Comparison of ENCODE assay signal across 8 mouse cellular contexts in the genomic region with DNA sequence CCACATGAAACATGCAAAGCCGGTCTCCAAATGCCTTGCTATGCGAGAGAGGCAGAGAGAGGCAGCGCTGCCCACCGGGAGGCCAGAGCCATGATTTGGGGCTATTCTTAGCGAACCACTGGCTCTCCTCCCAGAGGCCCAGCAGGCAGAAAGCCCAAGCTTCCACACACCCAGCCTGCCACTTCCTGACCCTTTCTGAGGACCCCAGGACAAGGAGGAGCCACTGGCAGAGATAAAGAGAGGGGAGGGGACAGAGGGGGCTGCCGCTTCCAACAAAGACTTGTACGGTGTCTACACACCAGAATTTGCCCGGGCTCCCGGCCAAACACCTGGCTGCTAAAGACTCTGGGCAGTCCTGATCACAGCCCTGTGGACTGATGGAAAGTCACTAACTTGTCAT. TPM values are rescaled to one million over a fixed set of nuclear protein-coding genes. Genes with fewer than 3 reads are reported as not detected.
DNase-seq lines count a peak whose midpoint lies in the region; ATAC-seq and TF ChIP-seq lines count a peak whose summit lies in the region.

No protein-coding gene starts in this region.

- no peaks in the 10 kb centered on the region for H3K36me3 ChIP-seq in embryonic facial prominence, embryonic 11.5 days (replicated peaks; ENCODE audit: control insufficient read depth, insufficient read depth, low read depth, low read length)
- H3K36me3 ChIP-seq in limb, embryonic 14.5 days (ENCODE audit: control insufficient read depth, insufficient read depth, low read length), result no peaks in the 10 kb centered on the region
- H3K36me3 ChIP-seq in neural tube, embryonic 14.5 days (ENCODE audit: control insufficient read depth, insufficient read depth, low read length), result no peaks in the 10 kb centered on the region

- H3K4me2 ChIP-seq in embryonic facial prominence, embryonic 11.5 days (ENCODE audit: low read depth, low read length), result peak overlapping the region; percentile 19; the same call in 1 of the 2 replicates
- peak overlapping the region; percentile 10; the same call in 1 of the 2 replicates for H3K4me2 ChIP-seq in limb, embryonic 14.5 days (replicated peaks; ENCODE audit: low read depth, low read length, severe bottlenecking)
- peak overlapping the region; percentile 69 for H3K4me2 ChIP-seq in neural tube, embryonic 14.5 days (ENCODE audit: low read depth, low read length)

- H3K4me1 ChIP-seq in embryonic facial prominence, embryonic 11.5 days (ENCODE audit: control insufficient read depth, insufficient read depth, low read length), result peaks cover 4% of the 10 kb centered on the region; the same call in 1 of the 2 replicates
- H3K4me1 ChIP-seq in limb, embryonic 14.5 days (ENCODE audit: control insufficient read depth, insufficient read depth, low read length), result peaks cover 36% of the 10 kb centered on the region
- H3K4me1 ChIP-seq in neural tube, embryonic 14.5 days (ENCODE audit: control insufficient read depth, insufficient read depth, low read length), result peaks cover 14% of the 10 kb centered on the region

- H3K9ac ChIP-seq in embryonic facial prominence, embryonic 11.5 days (replicated peaks; ENCODE audit: low read length), result peak overlapping the region; percentile 2; the same call in 1 of the 2 replicates
- H3K9ac ChIP-seq in limb, embryonic 14.5 days (ENCODE audit: low read depth, low read length, severe bottlenecking), result peak overlapping the region; percentile 28
- H3K9ac ChIP-seq in neural tube, embryonic 14.5 days (replicated peaks; ENCODE audit: low read depth, low read length), result no peak overlapping the region

- ATAC-seq in embryonic facial prominence, embryonic 11.5 days (replicated peaks; ENCODE audit: insufficient number of reproducible peaks, low FRiP score, low TSS enrichment, low read depth), result no peak
- ATAC-seq in limb, embryonic 14.5 days (ENCODE audit: low FRiP score, low read depth), result no peak
- ATAC-seq in neural tube, embryonic 14.5 days (ENCODE audit: low read depth), result no peak

- H3K27ac ChIP-seq in embryonic facial prominence, embryonic 11.5 days (replicated peaks; ENCODE audit: low read depth, low read length), result no peak overlapping the region; the same call in 1 of the 2 replicates
- no peak overlapping the region for H3K27ac ChIP-seq in limb, embryonic 14.5 days (replicated peaks; ENCODE audit: low read depth, low read length)
- 0 out of 2 replicates have a peak overlapping the region, but pooled peaks have one; percentile 28 for H3K27ac ChIP-seq in neural tube, embryonic 14.5 days (ENCODE audit: low read depth, low read length)

- intact Hi-C loops in heart, postnatal 10 days (cut with DNase I), result loop anchor here (5.0 kb wide), 1 partner anchor 33 kb away; no protein-coding TSS in a partner anchor

- no peaks in the 10 kb centered on the region for H3K9me3 ChIP-seq in embryonic facial prominence, embryonic 11.5 days (replicated peaks; ENCODE audit: control insufficient read depth, low read length)
- H3K9me3 ChIP-seq in limb, embryonic 14.5 days (ENCODE audit: control insufficient read depth, low read length), result no peaks in the 10 kb centered on the region
- no peaks in the 10 kb centered on the region for H3K9me3 ChIP-seq in neural tube, embryonic 14.5 days (ENCODE audit: control insufficient read depth, low read length)

- TF ChIP-seq POLR2A in limb, embryonic 14.5 days (IDR thresholded peaks at IDR 0.05; ENCODE audit: borderline replicate concordance, extremely low read depth, insufficient read depth, insufficient read length), result no peak

- 16% methylated on average over 9 of the region's 9 CpGs for WGBS in embryonic facial prominence, embryonic 11.5 days
- WGBS in limb, embryonic 14.5 days, result 16% methylated on average over 9 of the region's 9 CpGs
- 10% methylated on average over 9 of the region's 9 CpGs for WGBS in neural tube, embryonic 14.5 days

- no peaks in the 10 kb centered on the region for H3K27me3 ChIP-seq in embryonic facial prominence, embryonic 11.5 days (ENCODE audit: control insufficient read depth, insufficient read depth, low read length)
- no peaks in the 10 kb centered on the region for H3K27me3 ChIP-seq in limb, embryonic 14.5 days (ENCODE audit: control insufficient read depth, insufficient read depth, low read length)
- no peaks in the 10 kb centered on the region for H3K27me3 ChIP-seq in neural tube, embryonic 14.5 days (ENCODE audit: control insufficient read depth, insufficient read depth, low read length)

- peak; percentile 63 to 74 for DNase-seq in cerebellum, postnatal 10 days
- no peak for DNase-seq in cerebellum, adult 11 months
- DNase-seq in embryonic facial prominence, embryonic 11.5 days (ENCODE audit: low spot score), result no peak
- DNase-seq in heart, postnatal 10 days, result peak; percentile 86 to 87
- peak; percentile 37 for DNase-seq in limb, embryonic 14.5 days (ENCODE audit: low spot score)
- no peak for DNase-seq in spleen, postnatal 4 days (ENCODE audit: low spot score in 2 of 2)
- DNase-seq in thymus, postnatal 36 days, result no peak

- no peak overlapping the region for H3K4me3 ChIP-seq in embryonic facial prominence, embryonic 11.5 days (ENCODE audit: low read depth, low read length)
- H3K4me3 ChIP-seq in limb, embryonic 14.5 days (replicated peaks; ENCODE audit: low read length), result 0 out of 2 replicates have a peak overlapping the region, but pooled peaks have one; percentile 1
- peak overlapping the region; percentile 11 for H3K4me3 ChIP-seq in neural tube, embryonic 14.5 days (ENCODE audit: low read depth, low read length)

RNA-seq across cellular contexts. Expression of gene Pald1, which starts 3.1 kb away (rescaled TPM):
- polyA plus RNA-seq in embryonic facial prominence, embryonic 11.5 days (2014; fragmentation: Nextera tagmentation; extraction: Ambion mirVana), result 15.1 and 16.1 TPM in 2 replicates
- 10 to 100 TPM; 43.3 to 44.7 TPM for total RNA-seq in heart, postnatal 10 days (2021)
- 24.9 and 28.2 TPM in 2 replicates for polyA plus RNA-seq in limb, embryonic 14.5 days (2012; rRNA removed)
- polyA plus RNA-seq in limb, embryonic 14.5 days (2014; fragmentation: Nextera tagmentation; extraction: Ambion mirVana), result 18.8 and 19.4 TPM in 2 replicates
- polyA plus RNA-seq in neural tube, embryonic 14.5 days (2014; fragmentation: Nextera tagmentation; extraction: Ambion mirVana), result 19.0 and 25.5 TPM in 2 replicates

RNA-seq across cellular contexts. Expression of gene Nodal, which starts 37.6 kb away (rescaled TPM):
- 0.20 TPM in 2 replicates for polyA plus RNA-seq in embryonic facial prominence, embryonic 11.5 days (2014; fragmentation: Nextera tagmentation; extraction: Ambion mirVana)
- total RNA-seq in heart, postnatal 10 days (2021), result under 1 TPM; 0.25 to 0.41 TPM
- polyA plus RNA-seq in limb, embryonic 14.5 days (2012; rRNA removed), result 0.10 and 0.16 TPM in 2 replicates
- 0.19 TPM in 1 of 2 replicates, not detected in the other for polyA plus RNA-seq in limb, embryonic 14.5 days (2014; fragmentation: Nextera tagmentation; extraction: Ambion mirVana)
- polyA plus RNA-seq in neural tube, embryonic 14.5 days (2014; fragmentation: Nextera tagmentation; extraction: Ambion mirVana), result 0.12 and 0.13 TPM in 2 replicates

Comparison
In these comparisons a context has a peak if more than half of its experiments do, and no peak if none do; other contexts are left out.
1. DNase-seq: peak in cerebellum, postnatal 10 days (2 of 2), heart, postnatal 10 days (2 of 2) and limb, embryonic 14.5 days (single experiment); none in cerebellum, adult 11 months (single experiment), embryonic facial prominence, embryonic 11.5 days (single experiment), spleen, postnatal 4 days (0 of 2) and thymus, postnatal 36 days (0 of 2).
2. H3K4me2 ChIP-seq: peak in every context shown above with its lines; median percentile 69 in neural tube, embryonic 14.5 days; 19 in embryonic facial prominence, embryonic 11.5 days; 10 in limb, embryonic 14.5 days.